Mouse (Mus musculus) hematopoietic stem cell, adult 5-6 weeks (primary cell): ENCODE results near the gene Cd9. TPM values are rescaled to one million over a fixed set of nuclear protein-coding genes. Genes with fewer than 3 reads are reported as not detected.

ENCODE experiments used
- ATAC-seq, 2 experiments: fragments of 125-278 bp in 1 of 2; replicated peaks in 1 of 2; 2 replicates each; pipeline ENCODE4 v1.8.0; 2016 to 2017; ENCODE audit warnings: inconsistent platforms in 2 of 2, mild to moderate bottlenecking in 2 of 2, moderate number of reproducible peaks in 2 of 2, low read depth in 1 of 2, moderate TSS enrichment in 1 of 2; ENCODE audit not compliant: low FRiP score in 2 of 2, poor library complexity in 2 of 2, severe bottlenecking in 2 of 2, insufficient read depth in 1 of 2, low TSS enrichment in 1 of 2
- total RNA-seq: library from RNA; stranded (forward); fragments of 172-1452, 232-1000 nt; gene quantifications from 2 replicates; pipeline ENCODE4 v1.2.3, GENCODE M21; 2017

Cd9 gene
- total RNA-seq: 63.9 and 83.3 TPM in 2 replicates

GRCm38 (mm10) chr6:125494092-125494871 lies at the start of gene Cd9:
Cd9 (minus strand) TSS chr6:125494791.
- peak; percentile 37 to 51 for ATAC-seq

GRCm38 (mm10) chr6:125541296-125541695 lies 46.7 kb upstream of the Cd9 start:
- no peak for ATAC-seq

DNA sequence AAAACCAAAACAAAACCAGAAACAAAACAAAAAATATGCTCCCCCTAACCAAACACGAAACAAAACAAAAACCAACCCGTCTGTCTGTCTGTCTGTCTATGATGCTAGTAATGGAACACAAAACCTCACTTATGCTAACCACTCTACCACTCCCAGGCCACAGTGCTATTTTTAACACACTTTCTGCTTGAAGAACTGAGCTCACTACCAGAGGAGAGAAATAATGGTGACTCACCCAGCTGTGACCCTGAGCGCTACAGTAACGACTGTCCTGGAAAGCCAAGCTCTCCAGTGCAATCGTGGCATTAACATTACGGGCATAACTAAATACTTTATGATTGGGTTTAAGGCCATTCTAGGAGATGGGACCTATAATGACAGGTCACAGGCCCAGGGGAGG lies 46.2 kb upstream of the Cd9 start:
- no peak for ATAC-seq

DNA sequence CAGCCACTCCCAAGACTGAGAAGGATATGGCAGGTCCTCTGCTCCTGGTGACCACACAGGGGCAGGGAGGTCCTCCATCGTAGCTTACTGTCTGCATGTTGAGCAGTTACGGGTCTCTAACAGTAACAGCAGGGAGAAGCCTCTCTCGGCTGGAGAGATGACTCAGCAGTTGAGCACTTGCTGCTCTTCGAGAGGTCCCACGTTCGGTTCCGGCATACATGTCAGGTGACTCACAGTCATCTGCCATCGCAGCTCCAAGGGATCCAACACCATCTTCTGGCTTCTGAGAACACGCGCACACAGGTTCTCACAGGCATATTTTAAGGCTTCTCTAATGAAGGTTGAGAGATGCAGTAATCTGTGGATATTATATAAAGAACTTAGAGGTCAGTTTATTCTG lies 45.6 kb upstream of the Cd9 start:
- ATAC-seq: peak; percentile 38 to 44; a peak in 3 of 4 replicates

DNA sequence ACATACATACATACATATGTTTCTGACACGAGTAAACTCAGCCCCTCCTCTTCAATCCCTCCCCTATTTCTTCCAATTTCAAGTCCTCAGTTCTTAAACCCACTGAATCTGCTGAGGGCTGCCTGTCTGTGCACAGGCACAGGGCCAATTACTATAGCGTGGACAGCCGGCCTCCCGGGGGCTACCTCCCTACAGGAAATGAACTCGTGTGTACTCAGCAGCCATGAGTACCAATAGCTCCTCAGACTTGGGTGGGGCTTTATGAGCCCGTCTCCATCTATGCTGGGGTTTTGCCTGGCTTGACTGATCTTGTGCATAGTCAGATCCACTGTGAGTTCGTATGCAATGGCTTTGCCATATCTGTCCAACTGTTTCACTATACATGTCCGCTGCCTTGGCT lies 44.8 kb upstream of the Cd9 start:
- no peak for ATAC-seq

GRCm38 (mm10) chr6:125538469-125538868 lies 43.9 kb upstream of the Cd9 start:
- ATAC-seq: no peak

GRCm38 (mm10) chr6:125534990-125535389 lies 40.4 kb upstream of the Cd9 start:
- ATAC-seq: no peak

GRCm38 (mm10) chr6:125533104-125533650 lies 38.6 kb upstream of the Cd9 start:
- ATAC-seq: no peak

GRCm38 (mm10) chr6:125529479-125529878 lies 34.9 kb upstream of the Cd9 start:
- ATAC-seq: no peak

GRCm38 (mm10) chr6:125528614-125529200 lies 34.1 kb upstream of the Cd9 start:
- ATAC-seq: no peak

GRCm38 (mm10) chr6:125526066-125526465 lies 31.5 kb upstream of the Cd9 start:
- peak in 1 of 2 experiments; percentile 33; a peak in 1 of 4 replicates for ATAC-seq

GRCm38 (mm10) chr6:125524027-125524426 lies 29.4 kb upstream of the Cd9 start:
- ATAC-seq: peak; percentile 62 to 70

- ATAC-seq: no peak
Observed at GRCm38 (mm10) chr6:125521558-125522193, 27.1 kb upstream of the Cd9 start.

DNA sequence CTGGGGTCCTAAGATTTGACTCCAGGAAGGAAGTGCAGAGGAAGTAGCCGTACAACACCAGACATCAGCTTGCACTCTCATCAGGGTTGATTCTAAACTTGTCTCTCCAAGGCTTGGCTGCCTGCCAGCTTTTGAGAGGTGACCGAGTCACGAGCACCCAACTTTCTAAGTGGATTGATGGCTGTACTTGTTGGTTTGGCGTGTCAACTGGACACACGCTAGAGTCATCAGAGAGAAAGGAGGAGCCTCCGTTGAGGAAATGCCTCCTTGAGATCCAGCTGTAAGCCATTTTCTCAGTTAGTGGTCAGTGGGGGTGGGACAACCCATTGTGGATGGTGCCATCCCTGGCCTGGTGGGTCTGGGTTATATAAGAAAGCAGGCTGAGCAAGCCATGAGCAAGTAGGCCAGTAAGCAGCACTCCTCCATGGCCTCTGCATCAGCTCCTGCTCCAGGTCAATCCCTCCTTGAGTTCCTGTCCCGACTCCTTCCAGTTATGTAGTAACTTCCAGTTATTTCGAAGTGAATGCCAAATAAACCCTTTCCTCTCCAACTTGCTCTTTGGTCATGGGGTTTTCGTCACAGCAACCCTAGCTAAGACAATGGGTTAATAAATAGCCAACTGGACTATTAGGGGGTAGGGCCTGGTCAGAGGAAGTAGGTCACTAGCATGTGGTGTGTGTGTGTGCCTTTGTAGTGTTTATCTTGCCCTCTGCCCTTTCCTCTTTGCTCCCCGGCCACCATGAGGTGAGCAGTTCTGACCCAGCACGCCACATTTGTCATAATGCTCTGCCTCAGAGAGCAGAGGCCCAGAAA lies 21.1 kb upstream of the Cd9 start:
- no peak for ATAC-seq

DNA sequence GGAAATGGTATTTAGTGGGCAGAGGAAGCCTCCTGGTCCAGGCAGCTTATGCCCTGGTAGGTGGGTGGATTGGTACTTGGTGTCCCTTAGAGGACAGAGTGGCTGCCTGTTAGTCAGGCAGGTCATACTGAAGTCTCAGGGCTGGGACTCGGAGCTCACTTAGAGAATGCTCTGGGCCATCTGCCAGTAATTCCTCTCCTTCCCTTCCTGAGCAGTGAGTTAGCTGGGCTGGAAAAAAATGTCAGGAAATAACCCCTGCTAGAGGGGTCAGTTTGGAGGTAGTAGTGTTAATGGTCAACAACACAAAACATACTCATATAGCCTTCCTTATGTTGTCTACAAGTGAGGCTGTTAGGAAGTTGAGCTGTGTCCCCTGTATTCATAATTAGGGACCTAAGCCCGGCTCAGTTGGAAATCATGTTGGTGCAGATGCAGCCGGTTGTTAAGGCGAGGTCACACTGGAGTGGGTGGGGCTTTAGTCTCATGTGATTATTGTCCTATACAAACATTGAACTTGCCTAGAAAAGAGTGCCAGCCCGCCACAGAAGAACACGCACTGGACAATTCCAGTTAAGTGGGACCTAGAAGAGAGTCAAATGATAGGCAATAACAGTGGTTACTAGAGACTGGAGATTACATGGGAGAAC lies 18.5 kb upstream of the Cd9 start:
- ATAC-seq: no peak

DNA sequence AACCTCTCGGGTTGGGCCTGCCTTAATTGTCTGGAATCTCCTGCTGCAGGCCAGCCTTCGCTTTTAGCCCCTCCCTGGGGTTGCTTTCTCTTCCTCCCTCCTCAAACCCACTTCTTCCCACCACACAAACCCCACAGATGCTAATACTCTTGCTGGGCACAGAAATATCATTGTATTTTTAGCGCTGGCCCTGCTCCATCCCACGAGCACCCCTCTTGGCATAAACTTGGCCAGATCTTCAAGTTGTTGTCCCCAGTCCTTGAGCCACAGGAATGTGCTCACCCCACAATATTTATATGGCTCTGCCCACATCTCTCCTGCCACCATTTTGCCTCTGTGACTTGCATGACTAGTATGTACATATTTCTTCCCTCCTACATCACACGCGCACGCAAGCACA lies 16.6 kb upstream of the Cd9 start:
- peak; percentile 46 to 61 for ATAC-seq

GRCm38 (mm10) chr6:125510645-125511044 lies 16.1 kb upstream of the Cd9 start:
- ATAC-seq: no peak
